Mouse (Mus musculus) macrophage (primary cell): ENCODE results near the gene Kif9. TPM values are rescaled to one million over a fixed set of nuclear protein-coding genes. Genes with fewer than 3 reads are reported as not detected.
A peak's percentile ranks its signal among the peaks of the same experiment; 100 is the strongest.

ENCODE experiments used
- H3K27ac ChIP-seq: fragments of 350-480 bp; formaldehyde crosslinking; 2 replicates; pipeline ENCODE4 v1.9.0; 2021
- H3K36me3 ChIP-seq: fragments of 350-480 bp; formaldehyde crosslinking; 2 replicates; pipeline ENCODE4 v1.9.0; 2021; ENCODE audit errors: inconsistent target
- H3K4me3 ChIP-seq: fragments of 350-480 bp; formaldehyde crosslinking; 2 replicates; pipeline ENCODE4 v1.9.0; 2021; ENCODE audit errors: inconsistent target
- H3K79me2 ChIP-seq: fragments of 350-480 bp; formaldehyde crosslinking; 2 replicates; pipeline ENCODE4 v1.9.0; 2021; ENCODE audit errors: inconsistent target
- WGBS: methylation state at CpG from one replicate; pipeline ENCODE4 v1.1.7; 2026; ENCODE audit warnings: inconsistent platforms; ENCODE audit not compliant: missing documents; 5-methylcytosine and 5-hydroxymethylcytosine counted together
- polyA plus RNA-seq: library from polyadenylated mRNA; stranded (reverse); fragments of 250-400 nt; gene quantifications from 3 replicates; pipeline ENCODE4 v1.2.4, GENCODE M21; 2018; ENCODE audit warnings: inconsistent platforms
- total RNA-seq, 78 experiments: library from RNA; depleted of rRNA; stranded (reverse); fragments of 250-400 nt; gene quantifications; 1 replicate in 9 of 78; 2 replicates in 24 of 78; 3 replicates in 43 of 78; 4 replicates in 2 of 78; pipeline ENCODE4 v1.2.4; 2018; ENCODE audit warnings: inconsistent platforms in 56 of 78

The Kif9 gene
- 10 to 100 TPM in 16 of 26 experiments, 1 to 10 TPM in 9, under 1 TPM in 1; 0.63 to 17.5 (median 11.8) TPM for total RNA-seq (2018; cell fraction: chromatin; rRNA removed)
- total RNA-seq (2018; cell fraction: cytosol; rRNA removed) = 1 to 10 TPM; 3.3 to 8.4 (median 5.3) TPM
- total RNA-seq (2018; cell fraction: nucleus; rRNA removed) = 10 to 100 TPM in 3 of 26 experiments, 1 to 10 TPM in 22, under 1 TPM in 1; 0.99 to 11.0 (median 7.2) TPM
- 1.7 to 6.0 TPM (median 3.1 TPM) in 3 replicates for polyA plus RNA-seq

GRCm38 (mm10) chr9:110476124-110477091 is at the start of gene Kif9, which contains the start of gene Klhl18:
Gene Kif9 (plus strand): TSS chr9:110476958.
Gene Klhl18 (minus strand): TSS chr9:110476694.
- Histone ChIP-seq H3K27ac (peak within 1 kb of the TSS; percentile 85), H3K4me3 (peak within 1 kb of the TSS; percentile 92), H3K79me2 (peaks cover 47% of the 10 kb centered on the region), H3K36me3 (0 out of 2 replicates have a peak, but pooled peaks cover 5% of the 10 kb centered on the region)
- WGBS = 1% methylated on average over 53 of the region's 53 CpGs

DNA sequence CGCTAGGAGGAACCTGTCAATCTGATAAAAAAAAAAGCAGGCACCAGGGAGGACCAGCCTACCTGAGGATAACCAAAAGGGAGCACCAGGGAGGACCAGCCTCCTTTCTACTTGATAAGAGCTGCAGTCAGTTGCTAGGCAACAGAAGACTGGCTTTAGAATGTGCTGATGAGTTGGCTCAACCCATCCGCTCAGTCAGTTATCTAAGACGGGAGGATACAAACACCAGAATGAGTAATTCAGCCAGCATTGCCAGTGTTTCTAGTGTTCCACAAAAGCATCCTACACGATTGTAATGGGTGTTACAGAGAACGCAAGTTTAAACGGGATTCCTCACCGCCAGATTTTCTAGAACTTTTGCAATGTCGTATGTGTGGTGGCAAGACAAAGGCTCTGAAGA is 45.5 kb upstream of the Kif9 start:
- WGBS = 96% methylated on average over 8 of the region's 8 CpGs
- Histone ChIP-seq H3K4me3 (no peak overlapping the region), H3K79me2 (no peaks in the 10 kb centered on the region), H3K27ac (no peak overlapping the region), H3K36me3 (peaks cover 78% of the 10 kb centered on the region)

DNA sequence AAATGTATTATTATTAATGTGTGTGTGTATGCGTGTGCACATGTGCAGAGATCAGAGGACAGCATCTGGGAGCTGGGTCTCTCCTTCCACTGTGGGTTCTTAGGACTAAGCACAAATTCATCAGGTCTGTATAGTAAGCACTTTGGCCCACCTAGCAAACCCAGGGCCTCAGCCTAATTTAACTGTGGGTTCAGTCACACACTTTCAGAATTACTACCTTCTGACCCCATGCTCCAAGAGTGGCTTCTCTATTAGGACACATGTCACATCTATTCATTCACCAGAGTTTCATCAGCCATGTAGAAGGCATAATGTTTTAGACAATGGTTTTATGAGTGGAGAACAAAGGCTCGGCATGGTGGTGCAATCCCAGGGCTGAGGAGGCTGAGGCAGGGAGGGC is 43.7 kb upstream of the Kif9 start:
- no peaks in the 10 kb centered on the region for H3K79me2 ChIP-seq
- WGBS = 100% methylated on average over 2 of the region's 2 CpGs
- H3K36me3 ChIP-seq = peaks cover 91% of the 10 kb centered on the region
- H3K27ac ChIP-seq = no peak overlapping the region
- no peak overlapping the region for H3K4me3 ChIP-seq

GRCm38 (mm10) chr9:110436041-110436440 is 40.7 kb upstream of the Kif9 start:
- H3K27ac ChIP-seq = no peak overlapping the region
- peaks cover 75% of the 10 kb centered on the region for H3K36me3 ChIP-seq
- no peak overlapping the region for H3K4me3 ChIP-seq
- WGBS = 94% methylated on average over 11 of the region's 11 CpGs
- no peaks in the 10 kb centered on the region for H3K79me2 ChIP-seq

DNA sequence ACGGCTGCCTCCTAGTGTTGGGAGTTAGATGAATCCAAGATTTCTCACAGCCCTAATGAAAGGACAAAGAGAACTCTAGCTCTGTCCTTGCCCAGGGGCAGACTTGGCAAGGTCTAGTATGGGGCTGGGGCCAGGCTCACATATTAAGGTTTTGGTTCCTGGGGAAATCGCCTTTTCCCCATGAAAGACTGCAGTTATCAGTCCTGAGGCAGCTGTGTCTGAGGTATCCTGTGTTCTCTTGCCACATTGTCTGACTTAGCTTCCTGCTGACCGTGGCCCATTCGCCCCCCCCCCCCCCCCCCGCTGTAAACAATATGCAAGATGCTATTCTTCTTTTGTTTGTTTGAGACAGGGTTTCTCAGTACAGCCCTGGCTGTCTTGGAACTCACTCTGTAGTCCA is 36.7 kb upstream of the Kif9 start:
- WGBS = 60% methylated on average over 2 of the region's 5 CpGs
- H3K36me3 ChIP-seq = peaks cover 58% of the 10 kb centered on the region
- no peak overlapping the region for H3K27ac ChIP-seq
- no peaks in the 10 kb centered on the region for H3K79me2 ChIP-seq
- H3K4me3 ChIP-seq = no peak overlapping the region

- H3K79me2 ChIP-seq = no peaks in the 10 kb centered on the region
- H3K36me3 ChIP-seq = peaks cover 53% of the 10 kb centered on the region; the same call in 1 of the 2 replicates
- no peak overlapping the region for H3K27ac ChIP-seq
- WGBS = 32% methylated on average over 6 of the region's 6 CpGs
- H3K4me3 ChIP-seq = no peak overlapping the region
Measured at GRCm38 (mm10) chr9:110440559-110440958, 36.2 kb upstream of the Kif9 start.

- H3K36me3 ChIP-seq = peaks cover 47% of the 10 kb centered on the region; the same call in 1 of the 2 replicates
- H3K79me2 ChIP-seq = no peaks in the 10 kb centered on the region
- H3K27ac ChIP-seq = no peak overlapping the region
- no peak overlapping the region for H3K4me3 ChIP-seq
- WGBS = 87% methylated on average over 15 of the region's 15 CpGs
Measured at GRCm38 (mm10) chr9:110448356-110448755, 28.4 kb upstream of the Kif9 start.

GRCm38 (mm10) chr9:110448857-110449617 is 27.7 kb upstream of the Kif9 start:
- Histone ChIP-seq H3K27ac (no peak overlapping the region), H3K4me3 (no peak overlapping the region), H3K36me3 (peaks cover 40% of the 10 kb centered on the region; the same call in 1 of the 2 replicates), H3K79me2 (no peaks in the 10 kb centered on the region)
- 30% methylated on average over 7 of the region's 11 CpGs for WGBS

GRCm38 (mm10) chr9:110452523-110452922 is 24.2 kb upstream of the Kif9 start:
- Histone ChIP-seq H3K36me3 (peaks cover 22% of the 10 kb centered on the region; the same call in 1 of the 2 replicates), H3K27ac (peak overlapping the region; percentile 48), H3K79me2 (peaks cover 17% of the 10 kb centered on the region; the same call in 1 of the 2 replicates), H3K4me3 (no peak overlapping the region)
- 17% methylated on average over 2 of the region's 3 CpGs for WGBS

GRCm38 (mm10) chr9:110457926-110458325 is 18.8 kb upstream of the Kif9 start:
- Histone ChIP-seq H3K36me3 (no peaks in the 10 kb centered on the region), H3K4me3 (no peak overlapping the region), H3K79me2 (peaks cover 49% of the 10 kb centered on the region; the same call in 1 of the 2 replicates), H3K27ac (no peak overlapping the region)
- 73% methylated on average over 3 of the region's 3 CpGs for WGBS

- H3K79me2 ChIP-seq = peaks cover 58% of the 10 kb centered on the region; the same call in 1 of the 2 replicates
- H3K36me3 ChIP-seq = no peaks in the 10 kb centered on the region
- H3K4me3 ChIP-seq = no peak overlapping the region
- H3K27ac ChIP-seq = peak overlapping the region; percentile 91
- WGBS = 0% methylated on average over 2 of the region's 2 CpGs
Measured at GRCm38 (mm10) chr9:110459145-110459727, 17.5 kb upstream of the Kif9 start.

GRCm38 (mm10) chr9:110460884-110461815 is 15.6 kb upstream of the Kif9 start:
- no peak overlapping the region for H3K4me3 ChIP-seq
- 69% methylated on average over 16 of the region's 18 CpGs for whole genome bisulfite sequencing
- H3K36me3 ChIP-seq = no peaks in the 10 kb centered on the region
- peak overlapping the region; percentile 91; the same call in 1 of the 2 replicates for H3K27ac ChIP-seq
- peaks cover 70% of the 10 kb centered on the region; the same call in 1 of the 2 replicates for H3K79me2 ChIP-seq

- WGBS = 89% methylated on average over 7 of the region's 7 CpGs
- no peaks in the 10 kb centered on the region for H3K36me3 ChIP-seq
- H3K27ac ChIP-seq = no peak overlapping the region
Measured at GRCm38 (mm10) chr9:110462321-110462720, 14.4 kb upstream of the Kif9 start.

More at GRCm38 (mm10) chr9:110462321-110462720, 14.4 kb upstream of the Kif9 start:
- H3K4me3 ChIP-seq = no peak overlapping the region
- H3K79me2 ChIP-seq = peaks cover 70% of the 10 kb centered on the region; the same call in 1 of the 2 replicates
